Mouse (Mus musculus) erythroid progenitor cell, adult 5-6 weeks (primary cell): Measurements from ENCODE around the gene Fam160a2. TPM values are rescaled to one million over a fixed set of nuclear protein-coding genes. Genes with fewer than 3 reads are reported as not detected.
A peak's percentile ranks its signal among the peaks of the same experiment; 100 is the strongest.

Source experiments
- ATAC-seq: replicated peaks from 2 replicates; pipeline ENCODE4 v1.8.0; 2016; ENCODE audit warnings: moderate number of reproducible peaks, mild to moderate bottlenecking, moderate TSS enrichment, inconsistent platforms; ENCODE audit not compliant: poor library complexity, low FRiP score, severe bottlenecking
- total RNA-seq, 2 experiments: library from RNA; stranded (forward) in 1 of 2; stranded (reverse) in 1 of 2; fragments of 150-400 nt in 1 of 2; fragments of 186-747, 209-891 nt in 1 of 2; gene quantifications; 2 replicates each; pipeline versions ENCODE4 v1.2.3 to v1.2.4; 2015 to 2017; ENCODE audit warnings: low replicate concordance in 2 of 2

Fam160a2 gene
- total RNA-seq (2015; ENCODE audit: low replicate concordance) (16.9 and 48.6 TPM in 2 replicates), total RNA-seq (2017; ENCODE audit: low replicate concordance) (3.0 and 9.2 TPM in 2 replicates)

GRCm38 (mm10) chr7:105399935-105400624 lies at the start of gene Fam160a2:
Gene Fam160a2 (minus strand): TSS chr7:105400054.
- ATAC-seq, result peak; percentile 92

DNA sequence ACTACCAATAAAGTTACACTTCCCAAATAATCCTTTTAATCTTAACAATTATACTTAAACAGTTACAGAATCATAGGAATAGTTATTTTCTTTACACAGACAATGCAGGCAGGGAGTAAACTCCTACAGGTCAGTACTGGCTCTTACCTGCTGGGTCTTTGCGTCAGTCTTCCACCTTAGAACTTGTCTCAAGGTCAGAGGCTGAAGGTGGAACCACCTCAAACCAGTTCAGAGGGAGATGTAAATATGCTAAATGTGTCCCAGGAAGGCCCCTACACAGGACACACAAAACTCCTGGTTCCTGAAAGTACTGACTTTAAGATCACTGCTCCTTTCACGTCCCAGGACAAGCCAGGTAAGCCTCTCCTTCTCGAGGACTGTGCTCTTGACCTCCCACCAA lies 45.2 kb upstream of the Fam160a2 start:
- ATAC-seq, result no peak

- no peak for ATAC-seq
These were observed 41.6 kb upstream of the Fam160a2 start for GRCm38 (mm10) chr7:105441426-105441825.

- no peak for ATAC-seq
These were observed 38.3 kb upstream of the Fam160a2 start for GRCm38 (mm10) chr7:105437979-105438772.

DNA sequence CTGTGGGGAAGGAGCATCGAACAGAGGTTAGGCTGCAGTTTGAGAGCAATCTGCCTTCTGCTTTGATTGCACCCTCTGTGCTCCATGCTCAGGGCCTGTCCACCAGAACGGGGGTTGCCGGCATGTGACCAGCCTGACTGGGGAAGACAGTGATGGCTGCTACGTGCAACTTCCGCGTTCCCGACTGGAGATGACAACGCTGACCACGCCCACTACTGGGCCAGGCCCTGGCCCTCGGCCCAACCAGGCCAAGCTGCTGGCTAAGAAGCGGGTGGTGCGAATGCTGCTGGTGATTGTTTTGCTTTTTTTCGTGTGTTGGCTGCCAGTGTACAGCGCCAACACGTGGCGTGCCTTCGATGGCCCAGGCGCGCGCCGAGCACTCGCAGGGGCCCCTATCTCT lies 34.9 kb upstream of the Fam160a2 start:
- no peak for ATAC-seq

DNA sequence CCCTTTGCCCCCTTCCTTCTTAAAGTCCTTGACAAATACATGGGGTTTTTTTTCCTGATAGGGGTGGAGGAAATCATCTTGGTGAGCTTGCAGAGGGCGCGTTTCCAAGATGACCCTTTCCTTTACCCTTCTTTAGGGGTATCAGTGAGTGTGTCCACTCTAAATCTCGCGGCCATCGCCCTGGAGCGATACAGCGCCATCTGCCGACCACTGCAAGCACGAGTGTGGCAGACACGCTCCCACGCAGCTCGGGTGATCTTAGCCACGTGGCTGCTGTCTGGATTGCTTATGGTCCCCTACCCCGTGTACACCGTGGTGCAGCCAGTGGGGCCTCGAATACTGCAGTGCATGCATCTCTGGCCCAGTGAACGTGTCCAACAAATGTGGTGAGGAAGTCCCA lies 34.0 kb upstream of the Fam160a2 start:
- no peak for ATAC-seq

GRCm38 (mm10) chr7:105432058-105432457 lies 32.2 kb upstream of the Fam160a2 start:
- ATAC-seq, result no peak

- no peak for ATAC-seq
These were observed 26.2 kb upstream of the Fam160a2 start for GRCm38 (mm10) chr7:105426051-105426450.

GRCm38 (mm10) chr7:105425424-105426043 lies 25.7 kb upstream of the Fam160a2 start, which contains the start of gene Cckbr:
Gene Cckbr (plus strand): TSS chr7:105425731.
- no peak for ATAC-seq

- no peak for ATAC-seq
These were observed 24.5 kb upstream of the Fam160a2 start for GRCm38 (mm10) chr7:105424368-105424767.

DNA sequence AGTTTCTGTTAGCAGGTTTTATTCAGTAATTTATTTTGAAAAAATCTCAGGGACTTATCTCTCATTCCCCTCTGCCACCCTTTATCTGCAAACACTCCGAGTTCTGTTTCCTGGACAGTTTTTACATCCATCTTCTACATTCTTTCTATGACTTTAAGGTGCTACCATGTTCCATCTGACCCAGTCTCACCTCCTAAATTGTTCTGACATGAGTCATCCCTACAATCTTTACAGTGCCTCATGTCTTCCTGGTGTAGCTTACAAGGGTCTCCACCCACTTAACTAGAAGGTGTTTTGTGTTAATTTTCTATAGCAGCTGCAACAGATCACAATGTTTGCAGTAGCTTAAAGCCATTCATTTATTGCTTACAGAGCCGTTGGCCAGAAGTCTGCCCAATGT lies 21.0 kb upstream of the Fam160a2 start:
- no peak for ATAC-seq

GRCm38 (mm10) chr7:105418106-105418505 lies 18.3 kb upstream of the Fam160a2 start:
- no peak for ATAC-seq

- ATAC-seq, result no peak
These were observed 16.7 kb upstream of the Fam160a2 start for GRCm38 (mm10) chr7:105416529-105416928.

- ATAC-seq, result no peak
These were observed 14.5 kb upstream of the Fam160a2 start for GRCm38 (mm10) chr7:105414385-105414784.

- peak; percentile 76 for ATAC-seq
These were observed 12.2 kb upstream of the Fam160a2 start for GRCm38 (mm10) chr7:105411874-105412632.

- ATAC-seq, result no peak
These were observed 6.5 kb upstream of the Fam160a2 start for GRCm38 (mm10) chr7:105406322-105406721.

- no peak for ATAC-seq
These were observed 4.4 kb upstream of the Fam160a2 start, which contains the start of gene Cnga4 for GRCm38 (mm10) chr7:105404268-105404667. Gene Cnga4 (plus strand): TSS chr7:105404568.

DNA sequence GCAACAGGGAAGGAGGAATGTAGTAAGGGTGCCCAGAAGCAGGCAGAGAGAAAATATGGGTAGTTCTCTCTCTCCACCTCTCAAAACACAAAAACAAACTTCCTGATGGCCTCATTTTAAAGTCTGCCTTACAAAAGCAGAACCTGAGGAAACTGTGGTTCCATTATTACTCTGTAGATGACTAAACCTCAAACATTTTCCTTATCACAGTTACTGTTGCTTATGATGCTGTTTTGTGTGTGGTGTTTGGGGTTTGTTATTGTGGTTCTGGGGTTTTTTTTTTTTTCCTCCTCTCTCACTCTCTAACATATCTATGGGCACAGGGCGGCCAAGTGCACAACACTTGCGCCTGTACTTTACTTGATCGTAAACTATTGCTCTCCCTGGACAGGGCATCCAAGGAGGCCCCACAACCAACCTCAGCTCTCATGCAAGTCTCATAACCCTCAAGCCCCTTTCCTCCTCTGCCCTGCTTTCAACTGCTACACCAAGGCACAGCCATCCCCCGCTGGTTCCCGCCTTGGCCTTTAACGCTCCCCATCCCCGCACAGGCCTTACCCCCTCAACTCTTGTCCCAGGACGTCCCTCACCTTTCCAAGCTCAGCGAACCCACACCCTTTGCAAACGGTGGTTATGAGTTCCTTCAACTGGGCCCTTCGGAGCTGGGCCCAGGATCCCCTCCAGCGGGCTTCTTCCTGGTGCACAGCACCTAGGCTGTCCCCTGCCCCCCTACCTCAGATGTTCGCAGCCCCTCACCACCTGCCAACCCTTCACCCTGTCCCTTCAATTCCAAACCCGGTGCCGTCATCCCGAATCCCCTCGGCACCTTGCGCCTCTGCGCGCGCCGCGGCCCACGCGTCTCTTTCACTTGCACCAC lies 558 bp downstream of the Fam160a2 start:
- ATAC-seq, result no peak

GRCm38 (mm10) chr7:105396126-105396525 lies 3.7 kb downstream of the Fam160a2 start:
- no peak for ATAC-seq
